Mouse (Mus musculus) midbrain, embryonic 10.5 days (tissue): ENCODE results near the gene Tnfsf13. TPM values are rescaled to one million over a fixed set of nuclear protein-coding genes. Genes with fewer than 3 reads are reported as not detected.
"Not testable (repeated sequence)": the region's sequence is repeated elsewhere in the genome, so short reads cannot be mapped to it uniquely, and the experiment has no call there.

ENCODE experiments used
- DNase-seq: peaks from one replicate; pipeline ENCODE4 v3.0.0-alpha.2; 2017; ENCODE audit warnings: low spot score
- H3K27ac ChIP-seq: fragments of 300-500 bp; sonication (generic); replicated peaks from 2 replicates; pipeline ENCODE4 v1.5.1; 2016; ENCODE audit warnings: mild to moderate bottlenecking
- H3K27me3 ChIP-seq: fragments of 300-500 bp; sonication (generic); 2 replicates; pipeline ENCODE4 v1.6.1; 2016; ENCODE audit warnings: low read depth, mild to moderate bottlenecking; ENCODE audit not compliant: poor library complexity, severe bottlenecking
- H3K36me3 ChIP-seq: fragments of 300-500 bp; sonication (generic); 2 replicates; pipeline ENCODE4 v1.6.1; 2016; ENCODE audit warnings: mild to moderate bottlenecking, moderate library complexity
- H3K4me1 ChIP-seq: fragments of 300-500 bp; sonication (generic); 2 replicates; pipeline ENCODE4 v1.6.1; 2016
- H3K4me3 ChIP-seq: fragments of 300-500 bp; sonication (generic); 2 replicates; pipeline ENCODE4 v1.5.1; 2016; ENCODE audit warnings: mild to moderate bottlenecking, moderate library complexity
- H3K9me3 ChIP-seq: fragments of 300-500 bp; sonication (generic); replicated peaks from 2 replicates; pipeline ENCODE4 v1.6.1; 2016; ENCODE audit warnings: mild to moderate bottlenecking
- WGBS: fragments of 180-500 bp; shearing (Covaris S2); methylation state at CpG from one replicate; pipeline ENCODE4 v1.1.7; 2016; 5-methylcytosine and 5-hydroxymethylcytosine counted together
- polyA plus RNA-seq: library from polyadenylated mRNA; unstranded; fragments of >200 nt; fragmentation: Nextera tagmentation; extraction: Ambion mirVana; gene quantifications from 2 replicates; pipeline ENCODE4 v1.2.1, GENCODE M21; 2016

Tnfsf13 gene
- polyA plus RNA-seq: 0.11 and 0.30 TPM in 2 replicates

DNA sequence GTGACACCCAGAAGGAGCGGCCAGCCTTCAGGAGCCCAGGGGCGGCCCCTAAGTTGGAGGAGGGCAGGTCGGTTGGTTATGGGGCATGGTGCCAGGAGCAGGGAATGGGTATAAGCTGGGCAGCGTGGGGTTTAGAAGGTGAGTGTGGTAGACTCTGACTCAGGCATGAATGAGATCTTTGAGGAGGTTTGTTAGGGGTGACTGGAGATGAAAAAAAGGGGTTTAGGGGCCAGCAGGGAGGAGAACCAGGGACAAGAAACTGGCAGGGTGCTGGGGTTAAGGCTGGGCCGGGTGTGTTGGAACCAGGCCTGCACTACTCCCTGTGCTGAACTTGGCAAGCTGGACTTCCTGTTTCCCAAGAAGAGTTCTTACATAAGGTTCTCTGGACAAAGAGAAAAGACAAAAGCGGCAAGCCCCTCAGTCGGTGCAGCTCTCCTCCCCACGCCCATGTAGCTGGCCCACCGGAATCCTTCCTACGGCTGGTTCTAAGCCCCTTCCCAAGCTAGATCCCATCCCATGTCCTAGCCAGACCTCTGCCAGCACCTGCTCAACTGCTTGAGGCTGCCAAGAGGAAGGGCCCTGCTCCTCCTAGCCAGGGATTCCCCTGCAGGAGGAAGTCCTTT is at the start of gene Tnfsf13:
Gene Tnfsf13 (minus strand): TSS at position 259 of the 623 bp plus-strand sequence.
- H3K36me3 ChIP-seq: no peaks in the 10 kb centered on the region
- H3K27ac ChIP-seq: peak within 1 kb of the TSS; percentile 30; the same call in 1 of the 2 replicates
- WGBS: 66% methylated on average over 10 of the region's 10 CpGs
- H3K4me1 ChIP-seq: peaks cover 48% of the 10 kb centered on the region
- 0 out of 2 replicates have a peak within 1 kb of the TSS, but pooled peaks have one; percentile 8 for H3K4me3 ChIP-seq
- H3K9me3 ChIP-seq: no peaks in the 10 kb centered on the region
- no peak for DNase-seq
- H3K27me3 ChIP-seq: peaks cover 25% of the 10 kb centered on the region

DNA sequence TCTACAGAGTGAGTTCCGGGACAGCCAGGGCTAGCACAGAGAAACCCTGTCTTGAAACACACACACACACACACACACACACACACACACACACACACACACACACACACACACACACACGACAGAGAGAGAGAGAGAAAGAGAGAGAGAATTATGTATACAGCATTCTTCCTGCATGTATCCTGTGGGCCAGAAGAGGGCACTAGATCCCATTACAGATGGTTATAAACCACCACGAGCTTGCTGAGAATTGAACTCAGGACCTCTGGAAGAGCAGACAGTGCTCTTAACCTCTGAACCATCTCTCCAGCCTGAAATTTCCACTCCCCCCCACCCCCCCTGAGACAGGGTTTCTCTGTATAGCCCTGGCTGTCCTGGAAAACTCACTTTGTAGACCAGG is 45.8 kb upstream of the Tnfsf13 start:
- not testable (repeated sequence) for H3K4me3 ChIP-seq, H3K27me3 ChIP-seq, H3K27ac ChIP-seq, H3K4me1 ChIP-seq, DNase-seq, H3K9me3 ChIP-seq
- 96% methylated on average over 2 of the region's 3 CpGs for WGBS
- peaks cover 37% of the 10 kb centered on the region for H3K36me3 ChIP-seq

- Histone ChIP-seq H3K27me3 (no peaks in the 10 kb centered on the region), H3K36me3 (peaks cover 14% of the 10 kb centered on the region), H3K9me3 (no peaks in the 10 kb centered on the region), H3K4me3 (no peak overlapping the region), H3K27ac (no peak overlapping the region), H3K4me1 (no peaks in the 10 kb centered on the region)
- 19% methylated on average over 3 of the region's 3 CpGs for WGBS
- DNase-seq: peak; percentile 54
These were observed 43.5 kb upstream of the Tnfsf13 start for GRCm38 (mm10) chr11:69729063-69729462.

DNA sequence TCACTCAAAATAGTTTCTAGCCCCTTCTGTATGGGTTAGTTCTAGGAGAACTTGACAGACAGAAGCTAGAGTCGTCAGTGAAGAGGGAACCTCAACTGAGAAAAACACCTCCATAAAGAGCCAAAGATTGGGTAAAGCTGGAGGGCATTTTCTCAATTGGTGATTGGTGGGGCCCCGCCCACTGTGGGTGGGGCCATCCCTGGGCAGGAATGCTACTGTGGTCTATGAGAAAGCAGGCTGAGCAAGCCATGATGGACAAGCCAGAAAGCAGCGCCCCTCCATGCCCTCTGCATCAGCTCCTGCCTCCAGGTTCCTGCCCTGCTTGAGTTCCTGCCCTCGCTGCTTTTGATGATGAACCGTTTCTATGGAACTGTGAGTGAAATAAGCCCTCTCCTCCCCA is 40.4 kb upstream of the Tnfsf13 start:
- H3K36me3 ChIP-seq: no peaks in the 10 kb centered on the region
- DNase-seq: no peak
- H3K27ac ChIP-seq: no peak overlapping the region
- H3K4me1 ChIP-seq: no peaks in the 10 kb centered on the region
- WGBS: 44% methylated on average over 5 of the region's 5 CpGs
- no peaks in the 10 kb centered on the region for H3K9me3 ChIP-seq
- no peak overlapping the region for H3K4me3 ChIP-seq
- H3K27me3 ChIP-seq: no peaks in the 10 kb centered on the region

DNA sequence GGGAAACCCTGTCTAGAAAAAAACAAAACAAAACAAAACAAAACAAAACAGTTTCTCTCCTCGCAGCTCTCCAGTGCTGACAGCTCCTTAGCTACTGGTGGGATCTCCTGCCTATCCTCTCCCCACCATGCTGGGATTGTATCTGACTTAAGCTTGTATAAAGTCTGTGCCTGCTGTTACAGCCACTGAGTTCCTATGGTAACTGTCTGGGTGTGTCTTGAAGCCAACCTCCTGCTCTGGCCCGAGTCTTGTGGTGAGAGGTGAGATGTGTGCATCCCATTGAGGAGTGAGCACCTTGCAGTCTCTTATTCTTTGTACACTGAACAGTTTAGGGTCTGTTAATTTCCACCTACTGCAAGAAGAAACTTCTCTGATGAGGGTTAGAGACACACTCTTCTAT is 37.5 kb upstream of the Tnfsf13 start:
- Histone ChIP-seq H3K4me3 (no peak overlapping the region), H3K27ac (no peak overlapping the region), H3K36me3 (no peaks in the 10 kb centered on the region), H3K27me3 (no peaks in the 10 kb centered on the region), H3K4me1 (peaks cover 5% of the 10 kb centered on the region), H3K9me3 (no peaks in the 10 kb centered on the region)
- WGBS: 53% methylated on average over 2 of the region's 2 CpGs
- no peak for DNase-seq

DNA sequence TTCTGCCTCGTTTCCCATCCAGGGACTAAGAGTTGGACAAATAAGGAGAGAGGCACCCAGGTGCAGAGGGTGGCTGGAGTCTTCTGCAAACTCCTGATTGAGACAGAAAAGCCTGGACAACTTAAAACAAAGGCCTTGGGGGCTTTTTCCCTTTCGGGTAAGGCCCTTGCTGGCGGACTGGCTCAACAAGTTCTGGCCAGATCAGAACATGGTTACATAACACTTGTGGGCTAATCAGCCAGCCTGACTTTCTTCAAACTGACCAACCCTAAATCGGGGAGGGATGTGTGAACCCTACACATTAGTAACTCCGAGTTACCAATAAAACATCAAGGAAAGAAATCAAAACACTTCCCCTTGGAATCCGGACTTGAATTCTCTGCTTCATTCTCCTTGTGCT is 35.3 kb upstream of the Tnfsf13 start:
- Histone ChIP-seq H3K27me3 (no peaks in the 10 kb centered on the region), H3K27ac (no peak overlapping the region), H3K36me3 (no peaks in the 10 kb centered on the region), H3K9me3 (no peaks in the 10 kb centered on the region), H3K4me1 (peaks cover 9% of the 10 kb centered on the region), H3K4me3 (no peak overlapping the region)
- WGBS: 87% methylated on average over 6 of the region's 6 CpGs
- DNase-seq: no peak

DNA sequence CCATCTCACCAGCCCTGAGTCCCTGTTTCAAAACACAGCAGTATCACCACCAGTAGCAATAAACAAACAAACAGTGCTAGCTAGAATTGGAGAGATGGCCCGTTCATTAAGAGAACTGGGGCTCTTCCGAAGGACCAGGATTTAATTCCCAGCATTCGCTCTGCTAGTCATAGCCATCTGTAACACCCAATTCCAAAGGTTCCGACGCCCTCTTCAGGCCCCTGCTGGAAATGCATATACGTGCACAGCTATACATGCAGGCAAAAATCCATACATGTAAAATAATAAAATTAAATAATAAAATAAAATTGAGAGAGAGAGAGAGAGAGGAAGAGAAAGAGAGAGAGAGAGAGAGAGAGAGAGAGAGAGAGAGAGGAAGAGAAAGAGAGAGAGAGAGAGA is 33.8 kb upstream of the Tnfsf13 start:
- WGBS: 70% methylated on average over 6 of the region's 6 CpGs
- Histone ChIP-seq H3K27me3 (no peaks in the 10 kb centered on the region), H3K4me3 (no peak overlapping the region), H3K27ac (no peak overlapping the region), H3K36me3 (no peaks in the 10 kb centered on the region), H3K4me1 (peaks cover 18% of the 10 kb centered on the region), H3K9me3 (no peaks in the 10 kb centered on the region)
- DNase-seq: no peak

- Histone ChIP-seq H3K27ac (no peak overlapping the region; the same call in 1 of the 2 replicates), H3K9me3 (no peaks in the 10 kb centered on the region), H3K4me1 (peaks cover 19% of the 10 kb centered on the region), H3K36me3 (no peaks in the 10 kb centered on the region), H3K27me3 (no peaks in the 10 kb centered on the region), H3K4me3 (no peak overlapping the region)
- peak; percentile 32 for DNase-seq
- WGBS: 47% methylated on average over 15 of the region's 15 CpGs
These were observed 33.1 kb upstream of the Tnfsf13 start for GRCm38 (mm10) chr11:69718661-69719060.

DNA sequence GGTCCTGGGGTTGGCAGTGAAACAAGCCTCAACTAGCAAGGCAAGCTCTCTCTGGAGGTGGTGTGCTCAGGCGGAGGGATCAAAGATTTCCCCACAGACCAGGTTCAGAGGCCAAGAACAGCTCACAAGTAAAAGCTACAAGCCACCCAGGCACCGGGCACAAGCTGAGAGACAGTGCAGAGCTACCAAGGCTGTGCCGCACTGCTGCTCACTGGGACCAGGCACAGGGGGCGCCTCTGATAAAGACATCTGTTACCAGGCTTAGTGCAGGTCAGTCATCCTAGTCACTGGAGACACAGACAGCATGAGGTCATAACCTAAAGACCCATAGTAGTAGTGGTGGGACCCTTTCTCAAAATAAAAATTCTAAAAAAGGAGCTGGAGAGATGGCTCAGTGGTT is 31.4 kb upstream of the Tnfsf13 start:
- no peak for DNase-seq
- Histone ChIP-seq H3K36me3 (no peaks in the 10 kb centered on the region), H3K27ac (no peak overlapping the region), H3K9me3 (no peaks in the 10 kb centered on the region), H3K4me3 (no peak overlapping the region), H3K4me1 (peaks cover 19% of the 10 kb centered on the region), H3K27me3 (no peaks in the 10 kb centered on the region)
- 64% methylated on average over 4 of the region's 4 CpGs for WGBS

DNA sequence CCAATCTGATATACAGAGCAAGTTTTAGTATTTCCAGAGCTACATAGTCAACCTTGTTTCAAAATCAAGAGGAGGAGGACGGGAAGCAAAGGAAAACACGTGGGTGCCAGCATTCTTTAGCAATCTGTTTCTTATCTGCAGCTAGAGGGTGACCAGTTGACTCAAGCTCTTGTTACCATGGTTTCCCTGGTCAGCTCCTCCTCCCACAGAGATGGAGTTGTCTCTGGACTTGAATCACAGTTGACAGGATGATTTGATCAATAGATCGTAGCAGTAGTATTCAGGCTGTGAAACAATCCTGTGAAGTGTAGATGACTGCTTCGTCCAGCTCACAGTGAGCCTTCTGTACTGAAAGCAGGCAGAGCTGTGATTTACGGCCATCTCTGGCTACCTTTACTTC is 30.3 kb upstream of the Tnfsf13 start:
- H3K4me3 ChIP-seq: no peak overlapping the region
- 39% methylated on average over 5 of the region's 5 CpGs for WGBS
- no peaks in the 10 kb centered on the region for H3K27me3 ChIP-seq
- no peaks in the 10 kb centered on the region for H3K9me3 ChIP-seq
- peaks cover 19% of the 10 kb centered on the region for H3K4me1 ChIP-seq
- H3K36me3 ChIP-seq: no peaks in the 10 kb centered on the region
- H3K27ac ChIP-seq: no peak overlapping the region
- DNase-seq: no peak

DNA sequence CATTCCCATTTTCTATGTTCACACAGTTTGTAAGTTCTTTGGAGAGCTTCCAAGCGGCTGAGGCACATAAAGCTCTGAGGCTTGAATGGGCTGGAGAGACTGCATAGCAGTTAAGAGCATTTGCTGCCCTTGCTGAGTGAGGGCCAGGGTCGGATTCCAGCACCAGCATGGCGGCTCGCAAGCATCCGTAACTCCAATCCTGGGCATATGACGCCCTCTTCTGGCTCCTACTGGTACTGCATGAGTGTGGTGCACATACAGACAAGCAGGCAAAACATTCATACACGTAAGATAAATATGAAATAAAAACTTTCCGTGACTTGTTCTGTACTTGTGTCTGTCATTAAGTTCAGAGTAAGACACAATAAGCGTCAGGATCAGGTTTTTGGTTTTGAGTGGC is 29.9 kb upstream of the Tnfsf13 start:
- no peak overlapping the region for H3K4me3 ChIP-seq
- DNase-seq: no peak
- WGBS: 58% methylated on average over 9 of the region's 9 CpGs

DNA sequence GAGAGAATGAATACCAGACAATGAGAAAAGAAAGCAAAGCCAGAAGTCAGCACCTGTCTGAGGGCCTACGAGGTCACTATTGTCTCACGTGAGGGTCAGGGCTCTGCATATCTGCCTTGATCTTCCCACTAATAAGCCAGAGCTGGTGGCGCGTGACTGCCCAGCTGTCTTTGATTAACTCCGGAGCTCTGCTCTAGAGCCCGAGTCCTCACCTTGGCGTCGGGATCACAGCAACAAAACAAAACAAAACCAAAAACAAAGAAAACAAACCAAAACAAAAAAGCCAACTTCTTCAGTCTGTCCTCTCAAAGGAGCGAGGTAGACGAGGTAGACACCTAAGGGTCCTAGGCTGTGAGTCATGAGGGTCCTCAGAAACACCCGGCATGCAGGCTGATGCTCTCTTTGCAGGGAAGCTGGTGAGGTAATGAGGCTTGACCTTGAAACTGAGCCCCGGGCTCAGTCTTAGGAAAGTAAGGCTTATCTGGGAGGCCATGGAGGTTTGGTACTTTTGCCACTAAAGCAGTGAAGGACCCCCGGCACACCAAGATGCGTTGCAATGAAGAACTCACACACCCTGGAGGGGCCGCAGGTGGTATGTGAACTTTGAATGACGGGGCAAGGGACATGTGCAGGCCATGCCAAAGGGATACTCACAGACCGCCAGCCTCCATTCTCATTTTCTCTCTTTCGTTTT is 29.2 kb upstream of the Tnfsf13 start:
- H3K4me1 ChIP-seq: peaks cover 23% of the 10 kb centered on the region
- H3K27me3 ChIP-seq: no peaks in the 10 kb centered on the region
- no peaks in the 10 kb centered on the region for H3K9me3 ChIP-seq
- 0 out of 2 replicates have a peak overlapping the region, but pooled peaks have one; percentile 3 for H3K4me3 ChIP-seq
- 75% methylated on average over 18 of the region's 18 CpGs for WGBS
- H3K27ac ChIP-seq: no peak overlapping the region
- H3K36me3 ChIP-seq: no peaks in the 10 kb centered on the region
- DNase-seq: no peak

More for the DNA sequence above, 29.9 kb upstream of the Tnfsf13 start:
- Histone ChIP-seq H3K27me3 (no peaks in the 10 kb centered on the region), H3K36me3 (no peaks in the 10 kb centered on the region), H3K27ac (no peak overlapping the region), H3K4me1 (peaks cover 19% of the 10 kb centered on the region), H3K9me3 (no peaks in the 10 kb centered on the region)

- Histone ChIP-seq H3K9me3 (no peaks in the 10 kb centered on the region), H3K27me3 (no peaks in the 10 kb centered on the region), H3K36me3 (no peaks in the 10 kb centered on the region), H3K27ac (no peak overlapping the region), H3K4me3 (no peak overlapping the region), H3K4me1 (peaks cover 23% of the 10 kb centered on the region)
- WGBS: 84% methylated on average over 20 of the region's 20 CpGs
- DNase-seq: no peak
These were observed 27.5 kb upstream of the Tnfsf13 start for GRCm38 (mm10) chr11:69712954-69713672.
